Mouse (Mus musculus) olfactory bulb, adult 2 months (tissue): Measurements from ENCODE around the gene Set.

Experiments used
- CTCF ChIP-seq: fragments of 200-500 bp; IDR thresholded peaks from 2 replicates; pipeline ENCODE4 v1.5.1; 2012; ENCODE audit warnings: low read depth, mild to moderate bottlenecking, low read length, moderate library complexity; ENCODE audit not compliant: insufficient read depth
- POLR2A ChIP-seq: fragments of 200-500 bp; IDR thresholded peaks from 2 replicates; pipeline ENCODE4 v1.6.1; 2012; ENCODE audit warnings: mild to moderate bottlenecking, low read depth, low read length, moderate library complexity; ENCODE audit not compliant: insufficient read depth

DNA sequence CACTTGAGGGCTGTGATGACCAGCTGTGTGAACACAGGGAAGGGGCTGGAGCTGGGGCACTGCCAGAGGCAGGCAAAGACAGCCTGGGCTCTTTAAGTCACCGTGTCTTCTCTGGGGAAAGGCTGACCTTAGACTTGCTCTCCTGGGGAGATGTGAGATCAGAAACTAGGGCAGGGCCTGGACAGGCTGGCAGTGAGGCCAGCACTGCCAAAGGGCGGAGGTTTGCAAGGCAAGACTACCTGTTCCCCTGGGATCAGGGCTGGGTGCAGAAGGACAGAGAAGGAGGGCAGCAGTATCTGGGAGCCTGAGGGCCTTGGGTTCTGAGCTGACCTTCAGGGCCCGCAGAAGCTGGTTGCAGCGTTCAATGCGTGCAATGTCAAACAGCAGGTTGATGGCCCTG, 50.5 kb downstream of the Set start:
- TF ChIP-seq CTCF (no peak), POLR2A (no peak)
